Mouse (Mus musculus) CH12F3 (cell line): Measurements from ENCODE around the gene Fpgs.

ENCODE experiments used
- in situ Hi-C: fragments of 300-500 bp; cut with MboI; formaldehyde crosslinking; loops from 2 replicates; pipeline ENCODE4 v1.14.3; 2020; ENCODE audit warnings: low sequenced_read_pairs

Fpgs gene

DNA sequence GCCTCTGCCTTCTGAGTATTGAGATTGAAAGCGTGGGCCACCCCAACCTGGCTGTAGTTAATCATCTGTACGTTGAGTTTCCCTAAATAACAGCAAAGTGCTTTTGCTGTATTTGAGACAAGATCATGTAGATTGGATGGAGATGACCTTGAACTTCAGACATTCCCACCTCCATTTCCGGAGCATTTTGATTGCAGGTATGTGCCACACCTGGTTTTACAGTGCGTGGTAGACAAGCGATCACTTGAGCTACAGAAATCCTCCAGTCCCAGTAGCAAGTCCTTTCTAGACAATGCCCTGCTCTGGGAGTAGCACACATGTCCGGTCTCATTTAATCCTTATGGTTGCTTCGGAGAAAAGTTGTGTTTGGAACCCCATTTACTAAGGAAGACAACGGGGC, 899 bp downstream of the Fpgs start:
- in situ Hi-C loops = no loop called here

DNA sequence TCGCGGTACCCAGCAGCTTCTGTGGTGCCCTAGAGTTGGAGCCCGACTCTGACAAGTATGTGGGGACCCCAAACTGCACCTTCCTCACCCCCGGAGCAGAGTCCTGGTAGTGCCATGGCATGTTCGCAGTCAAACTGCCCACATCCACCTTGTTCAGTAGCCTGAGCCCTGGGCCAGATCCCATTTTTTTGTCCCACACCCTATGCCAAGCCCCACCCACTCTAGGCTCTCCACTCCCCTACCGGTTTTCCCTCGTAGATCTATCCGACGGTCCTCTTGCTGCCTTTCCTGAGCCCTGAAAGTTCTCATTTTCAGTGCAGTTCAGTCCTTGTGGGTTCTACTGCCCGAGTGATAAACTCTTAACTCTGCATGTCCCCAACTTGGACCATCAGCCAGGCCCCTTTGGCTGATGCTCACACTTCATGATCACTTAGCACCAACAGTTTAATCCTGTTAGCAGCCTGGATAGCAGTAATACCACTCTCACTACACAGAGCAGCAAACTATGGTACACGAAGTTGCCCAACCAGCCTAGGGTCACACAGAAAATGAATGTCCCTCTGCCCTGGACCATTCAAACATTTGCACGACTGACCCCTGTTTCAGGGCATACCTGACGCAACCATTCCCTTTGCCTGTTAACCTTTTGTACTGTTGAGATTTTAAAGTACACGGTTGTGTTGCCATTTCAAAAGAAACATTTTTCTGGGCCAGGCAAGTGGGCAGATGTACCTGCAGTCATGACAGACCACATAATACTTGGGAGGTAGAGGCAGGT, 2.8 kb downstream of the Fpgs start:
- in situ Hi-C loops = no loop called here

DNA sequence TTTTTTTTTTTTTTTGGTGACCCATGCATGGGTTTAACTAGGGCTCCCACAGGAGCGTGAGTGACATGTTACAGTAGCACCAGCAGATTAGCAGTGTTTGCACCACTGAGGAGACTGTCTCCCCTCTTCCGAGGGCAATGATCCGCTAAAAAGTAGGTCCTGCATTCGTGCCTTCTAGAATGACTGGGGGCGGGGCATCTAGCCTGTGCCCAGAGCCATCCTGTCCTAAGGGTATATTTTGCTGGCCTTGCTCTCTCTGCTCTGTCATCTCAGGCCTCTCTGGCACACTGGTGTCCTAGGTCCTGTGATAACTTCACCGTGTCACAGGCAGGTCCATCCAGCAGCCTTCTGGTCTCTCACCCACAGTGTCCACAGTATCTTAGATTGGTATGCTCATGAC, 4.3 kb downstream of the Fpgs start:
- in situ Hi-C loops = no loop called here

DNA sequence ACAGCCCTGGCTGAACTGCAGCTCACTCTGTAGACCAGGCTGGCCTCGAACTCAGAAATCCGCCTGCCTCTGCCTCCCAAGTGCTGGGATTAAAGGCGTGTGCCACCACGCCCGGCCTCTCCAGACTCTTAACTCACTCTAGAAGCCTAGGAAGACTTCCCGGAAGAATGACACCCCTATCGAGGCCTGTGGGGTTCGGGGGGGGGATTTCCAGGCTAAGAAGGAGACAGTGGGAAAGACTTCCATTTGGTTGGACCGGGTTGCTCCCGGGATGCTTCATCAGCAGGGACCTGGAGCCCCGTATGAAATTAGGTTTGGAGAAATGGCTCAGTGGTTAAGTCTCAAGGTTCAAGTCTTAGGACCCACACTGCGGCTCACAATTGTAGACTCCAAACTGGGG, 9.3 kb downstream of the Fpgs start:
- in situ Hi-C loops = no loop called here

DNA sequence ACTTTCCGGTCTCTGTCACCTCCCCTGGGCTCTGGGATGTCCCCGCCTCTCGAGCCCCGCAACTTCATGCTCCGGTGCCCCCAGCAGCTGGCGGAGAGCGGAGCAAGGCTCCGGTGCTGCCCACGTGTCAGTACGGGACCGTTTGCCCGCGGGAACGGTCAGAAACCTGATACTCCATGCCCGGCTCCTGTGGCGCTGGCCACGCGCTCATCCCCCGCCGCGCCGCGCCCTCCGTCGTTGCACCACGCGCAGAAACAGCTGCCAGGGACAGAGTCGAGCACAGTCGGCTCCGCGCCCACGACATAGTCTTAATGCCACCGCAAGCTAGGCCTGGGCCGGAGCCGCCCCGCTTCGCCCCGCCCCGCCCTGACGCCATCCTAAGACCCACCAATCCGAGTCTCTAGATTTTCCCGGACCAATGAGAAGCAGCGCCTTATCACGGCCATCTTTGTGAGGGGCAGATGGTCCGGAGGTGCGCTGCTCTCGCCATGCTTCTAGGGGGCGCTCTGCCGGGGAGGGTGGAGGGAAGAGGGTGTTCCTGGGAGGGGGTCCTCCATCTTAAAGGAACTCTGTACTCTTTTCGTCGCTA, 10.0 kb downstream of the Fpgs start:
- in situ Hi-C loops = no loop called here

DNA sequence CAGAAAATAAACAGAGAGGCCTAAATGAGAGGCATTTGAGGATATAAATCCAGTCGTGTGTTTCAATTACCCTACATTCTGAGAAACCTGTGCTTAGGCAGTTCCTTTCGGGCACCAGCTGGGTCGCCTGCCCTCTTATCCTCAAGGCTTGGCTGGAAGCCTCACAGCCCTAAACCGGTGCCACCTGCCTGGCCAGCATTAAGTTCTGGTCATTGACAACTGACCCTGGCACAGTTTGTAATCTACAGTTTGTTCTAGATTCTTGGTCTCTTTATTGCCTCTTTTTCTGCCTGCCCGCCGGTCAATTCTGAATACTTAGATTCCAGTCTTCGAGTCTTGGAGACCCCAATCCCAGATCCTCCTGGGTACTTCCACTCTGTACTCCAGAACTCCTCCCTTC, 10.7 kb downstream of the Fpgs start:
- in situ Hi-C loops = no loop called here

DNA sequence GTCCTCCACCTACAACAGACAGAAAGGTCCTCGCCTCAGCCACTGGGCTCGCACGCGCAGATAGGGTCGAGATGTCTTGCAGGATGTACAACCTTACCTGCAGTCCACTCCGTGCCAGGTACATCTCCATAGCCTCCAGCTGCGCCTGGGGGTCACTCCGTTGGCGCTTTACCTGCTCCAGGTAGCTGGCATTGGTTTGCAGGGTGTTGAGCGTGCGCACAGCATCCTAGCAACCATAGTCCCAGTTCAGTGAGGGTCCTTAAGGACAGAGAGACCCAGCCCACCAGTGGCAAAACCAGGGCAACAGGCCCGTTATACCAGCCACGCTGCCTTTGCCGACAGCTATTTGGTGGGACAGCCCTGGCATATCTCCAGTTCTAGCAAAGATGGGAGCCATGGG, 11.4 kb downstream of the Fpgs start:
- in situ Hi-C loops = no loop called here

DNA sequence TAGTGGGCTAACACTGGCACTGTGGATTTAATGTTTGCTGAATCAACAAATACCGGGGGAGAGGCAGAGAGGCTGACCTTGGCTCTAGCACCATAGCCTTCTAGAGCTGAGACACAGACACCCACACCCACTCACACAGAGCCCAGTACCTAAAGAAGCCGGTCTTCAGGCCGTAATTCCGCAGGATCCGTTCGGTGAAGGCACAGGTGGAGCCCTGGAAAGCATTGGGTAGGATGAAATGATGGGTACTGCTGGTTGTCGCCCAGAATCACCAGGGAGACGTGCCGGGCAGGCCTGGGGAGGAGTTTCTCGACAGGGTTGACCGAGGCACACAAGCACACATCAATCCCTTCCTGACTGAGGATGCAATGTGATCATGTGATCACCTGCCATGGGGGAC, 12.9 kb downstream of the Fpgs start:
- in situ Hi-C loops = no loop called here

DNA sequence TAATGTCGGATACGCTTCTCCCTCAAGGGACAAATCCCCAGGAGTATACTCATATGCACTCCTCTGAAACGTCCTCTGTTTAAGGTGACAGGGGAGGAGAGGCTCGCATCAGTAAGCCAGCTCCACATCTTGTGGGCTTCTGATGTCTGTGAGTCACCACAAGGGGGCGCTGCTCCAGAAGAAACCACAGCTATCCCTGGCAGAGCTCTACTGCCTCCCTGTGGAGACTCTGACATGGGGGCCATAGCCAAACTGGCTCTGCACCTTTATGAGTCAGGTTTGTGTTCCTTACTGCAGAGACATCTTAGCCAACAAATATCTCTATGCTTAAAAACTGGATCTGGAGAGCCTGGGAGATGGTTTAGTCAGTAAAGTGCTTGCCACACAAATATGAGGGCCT, 14.5 kb downstream of the Fpgs start:
- in situ Hi-C loops = no loop called here

DNA sequence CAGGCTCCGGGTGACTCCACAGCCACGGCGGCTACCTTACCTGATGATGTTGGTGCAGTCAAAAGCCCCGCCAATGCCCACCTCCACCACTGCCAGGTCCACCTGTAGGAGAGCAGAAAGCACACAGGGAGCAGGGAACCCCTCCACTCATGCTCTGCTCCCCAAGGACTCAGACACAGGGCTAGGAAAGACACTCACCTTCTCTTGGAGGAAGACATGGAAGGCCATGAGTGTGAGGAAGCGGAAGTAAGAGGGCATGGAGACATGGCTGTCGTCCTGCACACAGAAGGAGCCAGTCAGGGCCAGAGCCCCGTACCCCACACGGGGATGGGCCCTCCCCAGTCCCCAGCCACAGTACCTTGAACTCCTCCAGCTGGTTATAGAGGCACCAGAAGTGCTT, 16.4 kb downstream of the Fpgs start:
- in situ Hi-C loops = no loop called here

DNA sequence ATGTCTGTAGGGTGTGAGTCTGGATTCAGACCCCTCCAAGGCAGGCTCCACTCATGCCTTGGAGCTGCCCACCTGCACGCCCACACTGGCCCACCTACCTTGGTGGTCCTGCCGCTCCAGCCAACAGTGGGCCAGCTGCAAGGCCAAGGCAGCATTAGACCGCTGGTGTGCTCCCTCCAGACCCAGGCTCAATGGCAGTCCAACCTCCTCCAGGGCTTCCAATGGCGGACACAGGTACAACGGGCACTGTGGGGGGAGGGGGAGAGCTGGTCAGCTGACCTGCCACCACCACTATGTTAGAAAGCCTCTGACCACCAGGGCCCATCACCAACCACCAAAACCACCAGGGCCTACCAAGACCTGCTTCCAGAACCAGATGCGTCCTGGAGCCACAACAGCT, 17.3 kb downstream of the Fpgs start:
- in situ Hi-C loops = no loop called here

DNA sequence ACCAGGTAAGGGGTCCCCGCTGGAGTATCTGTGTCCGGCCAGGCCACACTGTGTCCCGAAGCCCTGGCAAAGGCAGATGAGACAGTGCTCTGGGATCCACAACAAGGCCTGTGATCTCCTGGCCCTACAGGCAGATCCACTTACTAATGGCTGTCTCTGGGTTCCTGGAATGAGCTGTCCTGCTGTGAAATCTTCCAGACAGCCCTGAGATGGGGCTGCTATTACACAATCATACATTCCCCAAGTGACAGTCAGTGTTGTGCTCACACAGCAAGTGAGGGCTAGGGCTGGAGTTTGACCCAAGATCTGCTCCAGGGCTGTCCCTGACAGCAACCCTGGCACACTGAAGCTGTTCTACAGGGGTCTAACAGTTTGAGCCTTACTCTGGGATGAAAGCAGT, 18.1 kb downstream of the Fpgs start:
- in situ Hi-C loops = no loop called here

DNA sequence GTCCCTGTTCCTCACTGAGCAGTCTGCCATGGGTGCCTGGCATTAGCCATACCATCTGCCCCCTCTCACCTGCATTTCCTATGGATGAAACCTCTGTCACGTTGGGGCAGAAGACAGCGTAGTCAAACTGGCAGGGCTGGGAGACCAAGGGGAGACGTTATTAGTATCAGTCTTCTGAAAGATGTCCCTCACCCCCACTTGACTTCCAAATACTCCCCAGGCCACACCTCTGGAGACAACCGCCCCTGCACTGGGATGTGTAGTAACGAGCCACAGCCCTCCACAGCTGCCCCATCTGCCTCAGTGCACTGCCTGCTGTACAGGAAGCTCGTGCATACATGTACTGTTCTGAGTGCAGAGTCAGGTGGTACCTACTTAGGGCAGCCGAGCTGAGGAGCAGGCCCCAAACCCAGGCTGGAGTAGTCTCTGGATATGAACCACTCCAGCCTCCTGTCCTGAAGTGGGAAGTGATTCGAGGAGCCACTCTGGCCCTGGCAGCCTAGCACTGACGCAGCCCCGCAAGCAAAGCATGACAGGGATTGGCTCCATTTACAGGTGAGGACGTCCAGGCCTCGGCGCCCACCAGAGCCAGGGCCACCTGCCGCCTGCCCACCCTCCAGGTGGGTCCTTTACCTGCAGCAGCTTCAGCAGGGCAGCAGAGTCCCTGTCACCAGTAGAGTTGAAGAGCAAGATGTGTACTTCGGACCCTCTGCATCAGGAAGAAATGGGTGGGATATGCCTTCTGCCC, 19.1 kb downstream of the Fpgs start:
- in situ Hi-C loops = loop anchor here (5.0 kb wide), 1 partner anchor 53 kb away; no protein-coding TSS in a partner anchor

DNA sequence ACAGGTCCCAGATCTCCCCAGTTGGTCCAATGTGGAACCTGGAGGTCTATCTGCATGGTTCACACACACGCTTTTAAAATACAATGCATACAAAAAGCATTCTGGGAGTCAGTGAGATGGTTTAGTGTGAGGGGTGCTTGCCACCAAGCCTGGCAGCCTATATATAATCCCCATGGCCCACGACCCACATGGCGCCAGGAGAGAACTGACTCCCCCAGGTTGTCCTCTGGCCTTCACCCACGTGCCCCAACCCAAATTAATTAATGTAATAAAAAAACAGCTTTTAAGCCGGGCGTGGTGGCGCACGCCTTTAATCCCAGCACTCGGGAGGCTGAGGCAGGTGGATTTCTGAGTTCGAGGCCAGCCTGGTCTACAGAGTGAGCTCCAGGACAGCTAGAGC, 20.2 kb downstream of the Fpgs start:
- in situ Hi-C loops = loop anchor here (5.0 kb wide), 1 partner anchor 51 kb away; no protein-coding TSS in a partner anchor

DNA sequence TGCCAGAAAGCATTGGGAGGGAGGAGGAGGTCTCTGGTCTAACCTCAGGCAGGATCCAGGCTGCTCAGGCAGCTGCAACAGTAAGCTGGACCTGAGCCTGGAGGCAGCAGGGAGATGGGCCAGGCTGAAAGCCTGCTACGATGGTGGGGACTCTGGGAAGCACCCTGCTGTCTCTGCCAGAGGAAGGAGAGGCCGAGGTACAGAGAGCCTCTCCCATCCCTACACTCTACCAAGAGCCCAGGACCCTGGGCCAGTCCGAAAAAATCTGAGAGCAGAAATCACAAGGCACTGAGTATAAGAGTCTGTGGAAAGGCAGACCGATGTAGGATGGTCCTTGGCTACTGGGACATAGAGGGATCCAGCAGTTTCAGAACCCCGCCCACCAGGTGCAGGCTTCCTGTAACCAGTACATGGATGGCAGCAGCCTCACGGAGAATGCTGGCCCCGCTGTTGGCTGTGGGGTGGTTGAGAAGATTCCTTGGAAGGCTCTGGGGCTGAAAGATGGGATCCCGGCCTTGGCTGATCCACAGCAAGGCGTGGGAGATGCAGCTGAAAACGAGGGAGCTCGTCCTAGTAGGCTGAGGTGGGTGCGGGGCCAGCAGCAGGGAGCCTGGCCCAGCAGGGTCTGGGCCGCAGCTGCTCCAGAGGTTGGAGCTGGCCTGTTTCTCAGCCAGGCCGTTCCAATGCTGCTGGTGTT, 21.1 kb downstream of the Fpgs start:
- in situ Hi-C loops = loop anchor here (5.0 kb wide), 1 partner anchor 51 kb away; no protein-coding TSS in a partner anchor

DNA sequence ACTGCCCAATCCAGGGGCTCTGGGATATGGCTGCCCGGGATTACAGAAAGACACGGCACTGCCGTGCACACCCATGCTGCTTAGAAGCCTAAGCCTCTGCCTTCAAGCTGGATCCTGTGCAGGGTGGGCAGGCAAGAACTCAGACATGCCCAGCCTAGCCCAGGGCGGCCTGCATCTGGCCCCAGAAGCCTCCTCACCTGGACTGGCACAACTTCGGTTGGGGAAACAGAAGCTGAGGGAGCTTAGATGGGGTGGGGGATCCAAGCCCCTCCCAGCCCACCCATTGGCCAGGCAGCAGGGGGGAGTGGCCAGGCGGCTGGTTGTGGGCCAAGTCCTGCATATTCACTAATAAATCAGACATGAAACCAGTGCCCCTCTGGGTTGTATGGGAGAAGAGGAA, 22.2 kb downstream of the Fpgs start:
- in situ Hi-C loops = loop anchor here (5.0 kb wide), 1 partner anchor 49 kb away; no protein-coding TSS in a partner anchor

DNA sequence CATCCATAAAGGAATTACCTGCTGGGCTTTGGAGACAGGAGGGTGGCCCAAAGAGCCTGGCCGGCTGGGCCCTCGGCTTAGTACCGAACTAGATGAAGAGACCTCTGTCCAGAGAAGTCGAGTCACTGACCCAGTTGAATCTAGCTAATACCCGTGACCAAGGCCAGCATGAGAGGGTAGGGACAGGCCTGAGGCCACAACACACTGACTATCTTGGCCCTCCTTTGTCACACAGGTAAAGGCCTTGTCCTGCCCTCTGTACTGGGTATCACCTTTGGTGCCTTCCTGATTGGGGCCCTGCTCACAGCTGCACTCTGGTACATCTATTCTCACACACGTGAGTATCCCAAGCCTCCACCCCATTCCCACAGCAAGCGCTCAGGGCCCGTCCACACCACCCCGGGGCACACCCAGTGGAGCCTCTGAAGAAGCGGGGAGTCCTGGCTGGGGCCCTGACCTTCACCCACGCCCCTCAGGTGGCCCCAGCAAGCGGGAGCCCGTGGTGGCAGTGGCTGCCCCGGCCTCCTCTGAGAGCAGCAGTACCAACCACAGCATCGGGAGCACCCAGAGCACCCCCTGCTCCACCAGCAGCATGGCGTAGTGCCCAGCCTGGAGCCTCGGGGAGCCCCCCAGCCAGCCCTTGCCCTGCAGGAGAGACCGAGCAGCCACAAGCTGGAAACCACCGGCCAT, 22.8 kb downstream of the Fpgs start:
- in situ Hi-C loops = loop anchor here (5.0 kb wide), 1 partner anchor 49 kb away; no protein-coding TSS in a partner anchor

DNA sequence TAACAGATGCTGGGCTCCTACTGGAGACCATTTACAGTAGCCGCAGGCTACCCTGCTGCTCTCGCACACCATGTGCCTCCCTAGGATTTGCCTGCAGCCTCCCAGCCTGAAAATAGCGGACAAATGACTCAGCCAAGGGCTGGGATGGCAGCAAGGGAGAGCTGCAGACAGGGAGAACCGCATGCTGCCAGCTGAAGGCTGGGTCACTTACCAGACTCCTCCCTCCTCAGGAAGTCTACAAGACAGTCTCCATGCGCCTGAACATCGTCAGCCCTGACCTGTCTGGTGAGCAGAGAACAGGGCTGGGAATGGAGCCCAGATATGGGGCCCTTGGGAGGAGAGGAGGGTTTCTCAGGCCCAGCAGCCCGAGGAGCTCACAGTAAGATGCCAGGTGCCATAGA, 23.9 kb downstream of the Fpgs start:
- in situ Hi-C loops = loop anchor here (5.0 kb wide), 1 partner anchor 48 kb away; no protein-coding TSS in a partner anchor

DNA sequence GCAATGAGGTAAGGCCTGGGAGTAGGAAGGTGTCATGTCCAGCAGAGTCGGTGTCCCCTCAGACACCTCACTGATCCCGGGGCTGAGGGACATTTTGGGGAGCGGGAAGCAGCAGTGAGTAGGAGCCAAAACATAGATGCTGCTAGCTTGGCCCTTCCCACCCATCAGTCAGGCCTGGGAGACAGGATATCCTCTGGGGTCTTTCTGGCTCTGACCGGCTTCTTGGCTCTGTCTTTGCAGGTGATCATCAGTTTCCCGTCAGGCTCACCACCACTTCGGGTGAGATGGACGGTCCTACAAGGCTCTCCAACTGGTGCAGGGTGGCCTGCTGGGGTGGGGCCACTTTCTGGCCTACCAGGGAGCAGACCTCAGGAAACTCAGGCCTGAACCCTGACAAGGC, 26.3 kb downstream of the Fpgs start:
- in situ Hi-C loops = no loop called here

DNA sequence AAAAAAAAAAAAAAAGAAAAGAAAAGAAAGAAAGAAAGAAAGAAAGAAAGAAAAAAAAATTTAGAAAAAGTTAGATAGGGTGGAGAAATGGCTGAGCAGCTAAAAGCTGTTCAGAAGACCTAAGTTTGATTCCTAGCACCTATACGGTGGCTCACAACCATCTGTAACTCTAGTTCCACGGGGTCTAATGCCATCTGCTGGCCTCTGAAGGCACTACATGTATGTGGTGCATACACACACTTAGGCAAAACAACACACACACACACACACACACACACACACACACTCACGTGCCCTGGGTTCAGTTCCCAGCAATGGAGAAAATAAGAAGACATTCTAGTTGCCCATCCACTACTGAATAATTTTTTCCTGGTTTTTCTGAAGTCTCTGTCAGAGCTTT, 27.1 kb downstream of the Fpgs start:
- in situ Hi-C loops = no loop called here
